Mouse (Mus musculus) hematopoietic multipotent progenitor cell, adult 10-12 weeks (in vitro differentiated cells): ENCODE measurements around the gene Ccdc153. TPM values are rescaled to one million over a fixed set of nuclear protein-coding genes. Genes with fewer than 3 reads are reported as not detected.

Experiments used
- polyA plus RNA-seq: library from polyadenylated mRNA; stranded (reverse); fragments of >175 nt; gene quantifications from 2 replicates; pipeline ENCODE4 v1.2.3, GENCODE M21; 2012; ENCODE audit warnings: low replicate concordance

Ccdc153 gene
- polyA plus RNA-seq = not detected in 2 replicates

DNA sequence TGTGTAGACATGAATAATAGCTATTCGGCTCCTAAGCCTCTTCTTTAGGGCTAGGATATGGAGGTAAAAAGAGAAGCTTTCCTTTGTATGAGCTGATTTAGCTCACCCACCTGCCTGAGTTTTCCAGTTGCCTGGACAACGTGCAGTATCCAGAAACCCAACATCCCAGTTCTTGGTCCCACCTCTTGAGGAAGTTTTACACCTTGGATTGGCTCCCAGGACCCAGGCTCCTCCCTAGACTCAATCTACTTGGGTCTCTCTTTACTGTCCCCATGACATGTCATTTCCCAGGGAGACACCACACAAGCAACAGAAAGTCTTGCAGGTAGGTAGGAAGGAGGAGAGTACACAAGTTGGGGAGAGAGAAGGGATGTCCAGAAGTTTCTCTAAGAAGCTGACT, at the start of gene Ccdc153:
Gene Ccdc153 (plus strand): TSS at position 278 of the 400 bp plus-strand sequence.

DNA sequence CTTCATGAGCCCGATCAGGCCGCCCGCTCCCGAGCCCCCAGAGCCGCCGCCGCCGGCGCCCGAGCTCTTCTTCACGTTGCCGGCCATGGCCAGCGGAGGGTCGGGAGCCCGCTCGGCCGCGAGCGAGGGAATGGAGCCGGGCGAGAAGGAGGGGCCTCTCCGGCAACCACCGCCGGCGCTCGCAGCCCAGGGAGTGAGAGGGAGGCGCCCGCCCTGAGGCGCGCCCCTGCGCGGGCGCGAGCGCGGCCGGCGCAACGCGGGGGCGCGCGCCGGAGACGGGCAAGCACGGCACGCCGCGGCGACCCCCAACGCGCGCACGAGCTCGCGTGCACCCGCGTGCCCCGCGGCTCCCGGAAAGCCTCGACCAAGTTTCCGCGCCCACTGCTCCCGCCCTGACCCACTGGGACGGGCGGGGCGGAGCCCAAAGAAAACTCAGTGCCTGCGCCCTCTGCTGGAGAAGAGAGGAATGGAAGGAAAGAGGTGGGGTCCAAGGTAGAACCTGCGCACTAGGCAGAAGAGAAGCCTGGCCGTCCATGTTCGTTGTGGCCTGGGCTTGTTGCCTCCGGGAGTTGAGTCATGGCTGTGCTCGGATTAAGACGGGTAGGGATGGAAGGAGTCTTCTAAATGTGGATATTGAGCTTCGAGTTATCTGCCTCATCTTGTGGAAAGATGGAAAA, 6.5 kb upstream of the Ccdc153 start, which contains the start of gene Cbl:
Gene Cbl (minus strand): TSS at position 248 of the 677 bp plus-strand sequence.

DNA sequence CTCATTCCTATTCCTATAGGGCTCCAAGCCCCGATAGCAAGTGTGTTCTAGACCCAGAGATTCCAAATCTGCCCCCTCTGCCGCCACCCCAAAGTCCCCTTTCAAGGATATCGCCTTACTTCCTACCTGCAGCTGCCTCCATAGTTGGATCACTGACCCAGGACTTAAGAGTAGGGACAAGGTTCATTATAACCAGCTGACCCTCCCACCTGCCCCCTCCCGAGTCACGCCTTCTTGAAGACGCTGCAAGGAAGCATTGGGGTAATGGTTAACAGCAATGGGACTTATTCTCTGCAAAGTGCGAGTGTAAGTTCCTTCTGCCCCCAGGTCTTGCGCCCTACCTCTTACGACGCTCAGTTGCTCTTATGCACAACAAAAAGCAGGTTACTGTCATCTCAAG, 10.8 kb downstream of the Ccdc153 start, which contains the start of gene Pdzd3:
Gene Pdzd3 (minus strand): TSS at position 158 of the 400 bp plus-strand sequence.

DNA sequence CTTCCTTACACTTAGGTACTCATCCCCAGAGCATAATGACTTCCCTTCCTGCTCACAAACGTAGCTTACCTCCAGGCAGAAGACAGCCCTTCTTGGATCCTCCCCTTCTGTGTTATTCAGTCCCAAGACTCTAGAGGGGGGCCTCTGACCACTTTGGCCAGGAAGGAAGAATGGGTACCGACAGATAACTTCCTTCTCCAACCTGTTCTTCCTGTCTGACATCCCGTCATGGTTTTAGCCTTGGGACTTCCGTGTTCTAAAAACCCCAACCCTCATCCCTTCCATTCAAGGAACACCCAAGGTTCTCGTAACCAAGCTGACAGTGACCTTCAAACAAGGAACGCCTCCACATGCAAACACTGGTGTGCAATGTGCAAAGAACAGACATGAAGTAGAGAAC, 28.0 kb downstream of the Ccdc153 start, which contains the start of gene Nlrx1:
Gene Nlrx1 (minus strand): TSS at position 168 of the 400 bp plus-strand sequence.

DNA sequence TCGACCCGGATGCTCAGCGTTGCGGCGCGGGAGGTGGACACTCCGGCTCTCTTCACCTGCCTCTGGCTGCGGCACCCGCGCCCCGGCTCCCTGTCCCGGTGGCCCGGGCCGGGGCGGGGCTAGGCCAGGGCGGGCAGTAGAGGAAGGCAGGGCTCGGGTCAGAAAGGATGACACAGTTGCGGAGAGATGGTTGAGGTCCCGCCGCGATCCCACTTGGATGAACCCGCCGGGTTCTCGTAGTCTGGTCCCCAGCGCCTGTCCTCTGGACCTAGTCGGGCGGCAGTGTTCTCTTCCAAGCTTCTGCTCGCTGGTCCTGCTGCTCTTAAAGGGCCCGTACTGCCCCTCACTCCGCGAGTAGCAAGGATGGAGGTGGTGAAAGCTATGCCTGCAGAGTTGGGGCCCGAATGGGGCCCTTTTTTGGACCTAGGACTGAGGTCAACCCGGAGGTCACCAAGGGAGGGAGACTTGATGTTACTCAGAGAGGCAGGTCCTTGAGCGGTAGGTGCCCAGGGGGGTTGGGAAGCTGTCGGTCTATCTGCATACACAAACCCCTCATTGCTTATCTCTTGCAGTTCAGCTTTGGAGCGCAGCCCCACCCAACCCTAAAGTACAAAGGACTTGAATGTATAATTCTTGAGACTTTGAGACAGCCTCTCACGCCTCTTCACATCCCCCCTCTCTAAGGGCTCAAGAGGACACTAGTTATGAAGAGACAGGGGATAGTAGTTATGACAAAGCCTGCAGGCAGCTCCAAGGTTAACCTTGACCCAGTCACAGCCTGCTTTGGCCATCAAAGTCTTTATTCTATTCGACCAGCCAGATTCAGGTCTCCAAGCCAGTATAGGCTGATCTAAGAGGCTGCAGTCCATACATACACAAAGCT, 47.8 kb downstream of the Ccdc153 start, which contains the start of gene Abcg4:
Gene Abcg4 (minus strand): TSS at position 540 of the 883 bp plus-strand sequence.

Other genes with a start within 250 kb of the Ccdc153 start
- 101 and 336 TPM in 2 replicates for gene Thy1, start 197.3 kb upstream of the Ccdc153 start, polyA plus RNA-seq
- gene Usp2, start 173.7 kb upstream of the Ccdc153 start, polyA plus RNA-seq = 1.7 and 4.3 TPM in 2 replicates
- gene Mfrp, start 138.9 kb upstream of the Ccdc153 start, polyA plus RNA-seq = not detected in 2 replicates
- 0.13 TPM in 1 of 2 replicates, not detected in the other for gene C1qtnf5, start 133.4 kb upstream of the Ccdc153 start, polyA plus RNA-seq
- gene Gm49380, start 127.2 kb upstream of the Ccdc153 start, polyA plus RNA-seq = not detected in 2 replicates
- 15.4 and 36.4 TPM in 2 replicates for gene Rnf26, start 127.2 kb upstream of the Ccdc153 start, polyA plus RNA-seq
- 2.2 and 2.4 TPM in 2 replicates for gene Mcam, start 106.2 kb upstream of the Ccdc153 start, polyA plus RNA-seq
- gene Cbl, start 6.6 kb upstream of the Ccdc153 start, polyA plus RNA-seq = 24.4 and 63.9 TPM in 2 replicates
- gene Pdzd3, start 10.8 kb downstream of the Ccdc153 start, polyA plus RNA-seq = 0.12 TPM in 1 of 2 replicates, not detected in the other
- 9.7 and 13.4 TPM in 2 replicates for gene Nlrx1, start 27.9 kb downstream of the Ccdc153 start, polyA plus RNA-seq
- 0.55 and 16.6 TPM in 2 replicates for gene Abcg4, start 47.9 kb downstream of the Ccdc153 start, polyA plus RNA-seq
- 6.5 and 11.9 TPM in 2 replicates for gene Hinfp, start 65.0 kb downstream of the Ccdc153 start, polyA plus RNA-seq
- 71.2 and 157 TPM in 2 replicates for gene C2cd2l, start 79.6 kb downstream of the Ccdc153 start, polyA plus RNA-seq
- 6.6 and 8.5 TPM in 2 replicates for gene Dpagt1, start 85.3 kb downstream of the Ccdc153 start, polyA plus RNA-seq
- 328 and 392 TPM in 2 replicates for gene H2afx, start 94.0 kb downstream of the Ccdc153 start, polyA plus RNA-seq
- 18.2 and 149 TPM in 2 replicates for gene Hmbs, start 103.6 kb downstream of the Ccdc153 start, polyA plus RNA-seq
- gene Vps11, start 121.0 kb downstream of the Ccdc153 start, polyA plus RNA-seq = 16.2 and 21.1 TPM in 2 replicates
- 28.2 and 32.0 TPM in 2 replicates for gene Hyou1, start 138.8 kb downstream of the Ccdc153 start, polyA plus RNA-seq
- gene Slc37a4, start 156.2 kb downstream of the Ccdc153 start, polyA plus RNA-seq = 8.0 and 12.1 TPM in 2 replicates
- gene Rps25, start 166.5 kb downstream of the Ccdc153 start, polyA plus RNA-seq = 96.1 and 158 TPM in 2 replicates
- gene Trappc4, start 166.9 kb downstream of the Ccdc153 start, polyA plus RNA-seq = 8.7 and 13.4 TPM in 2 replicates
- 18.4 and 42.8 TPM in 2 replicates for gene Ccdc84, start 177.9 kb downstream of the Ccdc153 start, polyA plus RNA-seq
- gene Foxr1, start 200.5 kb downstream of the Ccdc153 start, polyA plus RNA-seq = 0.65 and 3.6 TPM in 2 replicates
- gene Upk2, start 214.3 kb downstream of the Ccdc153 start, polyA plus RNA-seq = not detected in 2 replicates
- 168 and 344 TPM in 2 replicates for gene Bcl9l, start 242.1 kb downstream of the Ccdc153 start, polyA plus RNA-seq